Mouse (Mus musculus) brain, embryonic 18.5 days (tissue): ENCODE measurements around the gene Plxna4.

Source experiments
- DNase-seq: peaks from one replicate; pipeline ENCODE4 v3.0.0-alpha.2; 2012; ENCODE audit warnings: low read depth, low spot score

Plxna4 gene

DNA sequence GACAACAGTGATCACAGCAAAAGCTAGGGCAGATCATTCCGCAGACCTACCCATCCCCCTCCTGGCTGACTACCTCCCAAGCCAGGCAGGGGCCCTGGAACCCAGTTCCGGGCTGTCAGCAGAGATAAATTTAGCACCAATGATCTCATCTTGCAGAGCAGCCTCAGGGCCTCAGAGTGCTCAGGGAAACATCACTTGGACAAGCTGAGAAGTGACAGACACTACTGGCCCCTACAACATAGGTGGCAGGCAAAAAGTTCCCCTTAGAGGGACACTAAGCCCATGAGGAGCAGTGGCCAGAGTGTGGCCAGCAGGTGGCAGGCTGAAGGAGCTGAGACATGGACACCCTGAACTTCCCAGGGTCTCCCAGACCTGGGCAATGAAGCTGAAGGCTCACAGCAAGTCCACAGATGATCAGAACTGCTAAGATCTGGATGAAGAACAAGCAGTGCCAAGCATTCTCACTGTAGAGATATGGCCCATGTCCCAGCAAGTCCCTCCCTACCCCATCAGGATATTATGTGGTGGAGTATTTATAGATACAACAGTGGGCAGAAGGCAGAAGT is 108.7 kb downstream of the Plxna4 start:
- DNase-seq = no peak

DNA sequence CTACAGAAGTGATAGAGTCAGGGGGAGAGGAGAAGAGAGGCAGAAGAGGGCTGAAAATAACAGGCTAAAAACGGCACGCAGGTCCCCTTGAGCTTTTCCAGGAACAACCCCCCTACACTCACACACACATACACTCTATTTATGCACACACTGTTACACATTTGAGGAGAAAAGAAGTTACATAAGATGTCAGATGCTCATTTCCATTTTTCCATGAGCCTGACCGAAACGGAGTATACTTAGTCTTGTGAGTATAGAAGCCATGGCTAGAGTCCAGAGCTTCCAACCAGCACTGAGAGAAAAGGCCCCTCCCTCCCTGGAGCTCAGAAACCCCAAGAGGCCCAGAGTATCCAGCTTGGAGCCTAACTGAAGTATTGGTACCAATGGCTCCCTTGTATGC is 112.0 kb downstream of the Plxna4 start:
- DNase-seq = no peak

DNA sequence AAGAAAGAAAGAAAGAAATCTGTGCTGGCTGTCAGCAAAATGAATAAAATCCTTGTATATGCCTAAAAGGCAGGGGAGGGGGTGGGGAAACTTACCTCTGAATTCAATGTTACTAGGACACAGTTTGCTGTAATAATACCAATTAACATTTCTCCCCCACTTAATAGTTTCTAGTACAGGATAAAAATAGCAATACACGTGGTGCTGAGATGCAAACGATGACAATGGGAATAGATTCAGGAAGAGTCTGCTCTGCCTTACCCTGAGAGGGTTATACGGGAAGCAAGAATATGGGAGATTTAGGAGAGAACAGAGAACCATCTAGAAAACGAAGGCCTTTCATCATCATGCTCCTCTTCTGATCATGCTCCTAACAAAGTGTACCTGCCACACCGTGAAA is 115.9 kb downstream of the Plxna4 start:
- DNase-seq = no peak

DNA sequence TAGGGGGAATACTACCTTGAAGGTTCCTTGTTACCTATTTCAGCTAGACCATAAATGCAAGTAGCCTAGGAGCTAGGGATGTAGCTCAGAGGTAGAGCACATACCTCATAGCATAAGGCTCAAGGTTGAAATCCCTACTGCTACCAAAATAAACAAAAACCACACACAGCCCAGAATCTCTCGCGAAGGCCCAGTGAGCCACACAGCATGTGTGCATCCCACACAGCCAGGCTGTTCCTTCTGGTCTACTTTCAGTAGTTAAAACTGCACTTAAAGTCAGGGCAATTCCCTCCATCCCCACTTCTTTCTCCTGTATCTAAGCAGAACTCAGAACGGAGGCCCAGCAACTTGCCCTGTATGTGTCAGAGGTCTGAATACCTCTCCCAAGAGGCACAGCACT is 116.4 kb downstream of the Plxna4 start:
- no peak for DNase-seq

DNA sequence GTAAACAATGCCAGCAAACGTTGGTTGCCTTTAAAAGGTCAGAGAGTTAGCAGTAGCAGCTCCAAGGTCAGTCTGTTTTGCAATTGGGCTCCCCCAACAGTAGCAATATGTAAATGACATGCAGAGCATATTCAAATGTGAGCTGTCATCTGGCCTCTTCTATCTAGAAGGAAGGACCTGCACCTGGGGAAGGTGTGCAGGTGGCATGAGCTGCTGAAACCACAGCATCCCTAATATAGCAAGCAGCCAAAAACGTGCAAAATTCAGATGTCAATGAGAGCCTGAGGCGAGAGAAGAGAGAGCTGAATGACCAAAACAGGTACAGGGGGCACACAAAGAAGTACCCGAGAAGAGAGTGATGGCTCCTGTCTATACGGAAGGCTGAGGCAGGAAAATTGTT is 118.8 kb downstream of the Plxna4 start:
- DNase-seq = no peak

DNA sequence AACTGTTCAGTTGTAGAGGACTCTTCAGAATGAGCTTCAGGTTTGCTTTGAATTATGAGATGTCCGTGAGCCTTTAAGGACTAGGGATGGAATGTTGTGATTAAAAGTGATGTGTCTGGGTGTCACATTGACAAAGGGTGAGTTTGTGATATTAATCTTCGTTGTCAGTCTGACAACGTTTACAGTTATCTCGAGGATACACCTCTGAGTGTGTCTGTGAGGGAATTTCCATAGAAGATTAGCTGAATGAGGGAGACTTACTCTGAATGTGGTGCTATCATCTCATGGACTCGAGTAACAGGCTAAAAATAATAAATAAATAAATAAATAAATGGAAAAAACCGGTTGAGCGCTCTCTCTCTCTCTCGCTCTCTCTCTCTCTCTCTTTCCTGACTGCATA is 122.9 kb downstream of the Plxna4 start:
- DNase-seq = no peak

DNA sequence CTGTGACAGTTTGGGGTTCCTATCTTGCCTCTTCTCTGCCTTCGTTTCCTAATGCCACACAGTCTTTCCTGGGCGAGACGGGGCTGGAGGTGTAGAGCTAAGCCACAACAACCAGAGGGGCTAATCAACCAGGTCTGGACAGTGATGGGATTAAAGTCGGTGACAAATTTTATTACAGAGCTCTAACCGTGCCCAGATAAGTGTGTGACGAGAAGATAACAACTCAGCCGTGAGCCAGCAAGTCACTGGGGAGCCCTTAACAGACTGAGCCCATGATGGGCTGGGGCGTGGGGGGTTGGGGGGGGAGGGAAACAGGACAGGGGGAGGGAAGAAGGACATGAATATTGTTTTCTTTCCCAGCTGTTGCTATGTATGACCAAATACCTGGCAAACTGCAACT is 123.4 kb downstream of the Plxna4 start:
- DNase-seq = no peak

DNA sequence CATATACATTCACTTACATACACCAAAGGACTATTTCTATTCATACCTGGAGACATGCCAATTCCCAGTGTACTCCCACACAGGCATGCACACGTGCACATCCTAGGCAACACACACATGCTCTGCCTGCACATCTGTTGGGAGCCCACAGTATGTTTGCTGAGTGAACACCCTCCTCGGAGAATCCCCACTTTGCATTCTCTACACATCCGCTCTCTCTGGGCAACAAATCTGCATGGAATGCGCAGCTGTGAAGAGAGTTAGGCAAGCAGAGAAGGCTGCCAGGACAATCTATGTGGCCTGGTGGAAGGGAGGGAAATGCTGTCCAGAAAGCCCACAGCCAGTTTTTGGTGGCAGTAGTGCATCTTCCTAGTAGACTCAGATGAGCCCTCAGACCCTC is 123.9 kb downstream of the Plxna4 start:
- DNase-seq = peak; percentile 42

DNA sequence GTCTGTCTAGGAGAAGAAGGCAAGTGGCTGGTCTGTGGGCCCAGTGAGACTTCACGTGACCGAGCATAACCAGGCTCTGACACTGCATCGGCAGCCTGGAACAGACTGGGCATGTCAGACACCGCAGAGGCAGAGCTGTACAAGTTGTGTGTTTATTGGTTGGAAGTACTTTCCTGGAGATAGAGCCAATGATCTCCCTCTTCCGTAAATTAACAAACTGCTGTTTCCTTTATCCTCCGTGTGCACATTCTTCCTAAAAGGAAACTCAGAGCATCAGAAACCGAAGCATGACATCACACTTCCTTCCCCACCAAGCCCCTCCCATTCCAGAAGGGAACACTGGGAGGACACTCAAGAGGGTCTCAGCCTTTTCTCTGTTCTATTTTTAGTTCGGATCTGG is 127.6 kb downstream of the Plxna4 start:
- no peak for DNase-seq

DNA sequence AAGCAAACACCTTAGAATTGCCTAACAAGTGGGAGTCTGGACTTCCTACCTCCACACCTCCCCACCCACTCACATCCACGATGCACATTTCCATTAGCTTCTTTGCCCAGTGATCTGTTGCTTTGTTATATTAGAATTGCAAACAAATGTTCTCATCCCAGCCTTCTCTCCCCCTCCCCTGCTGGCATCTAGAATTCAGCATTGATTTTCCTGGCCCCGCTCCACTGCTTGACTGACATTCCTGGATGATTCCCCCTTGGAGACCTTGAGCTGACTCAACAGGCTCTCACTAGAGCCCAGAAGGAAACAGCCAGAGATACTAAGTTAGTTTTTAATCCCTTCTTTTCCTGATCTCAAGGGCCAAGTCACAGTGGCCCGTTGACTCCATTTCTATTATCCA is 131.4 kb downstream of the Plxna4 start:
- DNase-seq = no peak

DNA sequence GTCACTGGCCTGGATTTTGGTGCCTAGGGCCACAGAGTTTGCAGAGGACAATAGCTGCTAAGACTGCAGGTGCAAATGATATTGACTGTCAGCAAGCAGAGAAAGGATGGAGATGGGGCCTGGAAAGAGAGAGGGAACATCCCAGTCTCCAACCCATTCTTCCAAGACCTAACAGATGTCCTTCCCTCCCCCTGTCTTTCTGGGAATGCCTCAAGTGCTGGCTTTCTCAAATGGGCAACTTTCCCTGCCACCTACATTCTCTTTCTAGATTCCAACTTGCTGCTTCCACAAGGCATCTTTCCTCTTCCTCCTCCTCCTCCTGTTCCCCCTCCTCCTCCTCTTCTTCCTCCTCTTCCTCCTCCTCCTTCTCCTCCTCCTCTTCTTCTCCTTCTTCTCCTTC is 136.1 kb downstream of the Plxna4 start:
- DNase-seq = no peak

DNA sequence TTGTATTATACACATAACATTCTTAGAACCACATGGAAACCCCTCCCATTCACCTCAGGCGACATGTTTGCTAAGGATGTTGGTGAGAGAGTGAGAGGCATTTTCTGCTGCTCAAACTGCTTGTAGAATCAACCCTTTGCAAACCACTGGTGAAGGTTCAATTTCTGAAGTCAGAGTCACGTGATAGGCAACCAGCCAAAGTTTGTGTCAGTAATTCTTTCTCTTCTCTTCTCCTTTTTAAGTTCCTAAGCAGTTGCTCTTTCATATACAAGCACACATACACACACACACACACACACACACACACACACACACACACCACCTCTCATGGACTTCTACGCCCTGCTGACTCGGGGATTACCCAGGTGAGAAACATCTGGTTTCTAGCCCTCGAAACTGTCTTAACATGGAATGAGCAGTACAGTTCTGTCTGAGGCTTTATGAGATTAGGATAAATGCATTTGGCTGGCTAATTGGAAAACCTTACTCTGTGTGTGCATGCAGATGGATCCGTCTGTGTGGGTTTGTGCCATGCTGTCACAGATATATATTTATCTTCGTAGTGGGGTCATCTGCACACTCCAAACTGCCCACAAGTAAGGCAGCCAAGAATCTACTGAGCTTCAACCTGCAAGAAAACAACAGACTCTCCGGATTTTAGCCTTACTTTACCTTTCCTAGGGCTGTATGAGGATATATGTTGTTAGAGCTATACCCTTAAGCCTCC is 138.6 kb downstream of the Plxna4 start:
- DNase-seq = no peak

DNA sequence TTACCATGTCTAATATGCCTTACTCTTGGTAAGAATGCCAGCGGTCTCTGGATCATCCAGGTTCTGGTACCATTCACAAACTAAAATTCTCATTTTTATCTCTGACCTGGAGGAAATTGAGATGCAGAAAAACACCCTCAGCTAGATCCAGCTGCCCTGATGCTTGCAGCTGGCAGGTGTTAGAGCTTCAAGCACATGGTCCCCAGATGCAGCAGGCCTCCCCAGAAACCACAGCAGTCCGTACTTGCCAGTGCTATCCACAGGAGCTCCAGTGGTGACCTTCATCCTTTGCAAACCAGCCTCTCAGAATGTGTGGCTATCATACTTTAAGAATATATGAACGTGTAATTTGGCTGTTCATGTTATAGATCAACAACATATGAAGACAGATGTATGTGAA is 139.2 kb downstream of the Plxna4 start:
- no peak for DNase-seq

DNA sequence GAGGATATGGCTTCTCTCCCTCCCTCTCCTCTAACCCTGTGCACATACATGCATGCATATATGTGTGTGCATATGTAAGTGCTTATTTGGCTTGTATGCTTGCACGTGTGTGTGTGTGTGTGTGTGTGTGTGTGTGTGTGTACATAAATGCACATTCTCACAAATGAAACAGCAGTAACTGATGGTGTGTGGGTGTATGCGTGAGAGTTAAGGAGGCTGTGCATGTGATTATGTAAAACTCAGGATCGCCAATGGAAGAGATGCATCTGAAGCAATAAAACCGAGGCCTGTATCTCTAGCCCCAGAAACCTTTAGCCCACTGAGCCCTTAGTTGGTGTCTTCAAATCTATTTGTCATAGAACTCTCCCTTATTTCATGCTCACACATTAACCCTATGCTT is 141.7 kb downstream of the Plxna4 start:
- no peak for DNase-seq

DNA sequence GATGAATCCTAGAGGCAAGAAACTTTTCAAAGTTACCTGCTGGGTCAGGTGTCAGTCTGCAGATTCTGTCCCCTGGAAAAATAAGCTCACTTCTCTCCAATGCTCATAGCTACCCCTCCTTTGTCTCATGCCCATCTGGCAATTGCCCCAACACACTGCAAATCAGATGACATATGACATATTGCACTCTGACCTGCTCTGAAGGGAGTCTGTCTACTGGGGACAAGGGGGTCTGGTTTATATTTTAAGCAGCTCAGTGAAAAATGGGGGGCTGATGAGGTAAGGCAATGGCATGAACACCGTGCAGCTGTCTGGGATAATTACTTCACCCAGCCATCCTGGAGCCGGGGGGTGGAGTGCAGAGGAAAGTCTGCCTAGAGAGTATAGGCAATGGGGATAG is 142.7 kb downstream of the Plxna4 start:
- DNase-seq = no peak

DNA sequence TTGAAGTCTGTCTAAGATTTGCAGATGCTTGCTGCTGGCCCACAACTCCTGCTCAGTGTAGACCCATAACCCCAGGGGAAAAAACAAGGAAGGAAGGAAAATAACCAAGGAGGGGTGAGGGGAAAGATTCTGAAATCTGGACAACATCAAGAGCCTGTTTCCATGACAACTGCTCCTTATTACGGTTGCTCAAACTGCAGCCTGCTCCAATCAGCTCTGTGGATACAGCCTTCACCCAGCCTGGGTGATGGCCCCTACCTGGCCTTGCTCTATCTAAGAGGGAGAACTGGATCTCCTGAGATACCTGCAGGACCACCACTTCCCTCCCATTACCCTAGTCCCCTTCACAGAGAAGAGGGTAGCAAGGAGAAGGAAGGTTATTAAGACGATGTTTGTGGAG is 143.6 kb downstream of the Plxna4 start:
- peak; percentile 20 for DNase-seq

DNA sequence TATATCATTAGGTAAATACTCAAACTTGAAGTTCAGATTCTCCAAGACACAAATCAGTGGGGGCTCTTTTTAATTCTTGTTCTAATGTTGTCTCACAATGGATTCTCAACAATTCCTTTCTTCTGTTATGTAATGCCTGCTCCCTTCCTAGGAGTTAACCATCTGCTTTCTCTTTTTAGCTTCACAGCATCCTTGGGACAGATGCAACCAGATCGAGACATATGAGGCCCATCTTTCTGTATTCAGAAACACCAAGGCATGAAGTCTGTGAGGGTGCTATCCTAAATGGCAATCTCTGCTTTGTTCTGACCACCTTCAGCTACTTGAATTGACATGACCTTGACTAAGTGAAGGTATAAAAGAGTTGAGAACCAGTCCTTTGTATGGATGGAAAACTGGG is 144.3 kb downstream of the Plxna4 start:
- no peak for DNase-seq

DNA sequence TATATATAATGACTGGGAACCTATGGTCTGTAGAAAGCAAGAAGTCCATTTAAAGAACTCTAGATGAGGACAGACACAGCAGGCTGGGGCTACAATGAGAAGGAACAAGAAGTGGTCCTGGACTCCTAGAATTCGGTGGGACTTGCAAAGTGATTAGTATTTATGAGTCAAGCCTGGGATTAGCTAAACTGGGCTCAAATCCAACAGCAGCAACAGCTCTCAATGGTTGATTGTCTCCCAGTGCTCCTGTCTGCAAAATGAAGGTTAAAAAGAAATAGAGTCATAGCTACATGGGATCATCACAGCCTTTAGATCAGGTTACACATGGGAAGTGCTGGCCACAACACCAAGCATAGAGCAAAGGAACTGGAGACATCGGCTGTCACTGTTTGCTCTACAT is 148.6 kb downstream of the Plxna4 start:
- DNase-seq = no peak

DNA sequence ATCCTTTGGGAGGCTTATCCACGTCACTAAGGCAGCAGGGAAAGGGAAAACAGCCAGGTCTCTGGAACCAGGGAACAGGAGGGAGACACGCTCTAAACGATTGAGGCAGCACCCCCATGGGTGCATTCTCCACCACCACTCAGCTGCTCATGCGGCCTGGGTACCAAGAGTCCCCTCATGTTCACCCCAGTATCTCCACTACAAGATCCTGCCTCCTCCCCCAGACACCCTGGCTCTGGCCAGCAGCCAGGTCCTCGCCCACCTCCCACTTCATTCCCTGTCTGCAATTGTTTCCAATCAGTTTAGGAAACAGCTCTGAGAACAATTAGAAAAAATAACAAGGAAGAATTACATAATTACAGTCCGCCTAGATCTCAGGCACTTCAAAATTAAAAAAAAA is 150.8 kb downstream of the Plxna4 start:
- DNase-seq = no peak

DNA sequence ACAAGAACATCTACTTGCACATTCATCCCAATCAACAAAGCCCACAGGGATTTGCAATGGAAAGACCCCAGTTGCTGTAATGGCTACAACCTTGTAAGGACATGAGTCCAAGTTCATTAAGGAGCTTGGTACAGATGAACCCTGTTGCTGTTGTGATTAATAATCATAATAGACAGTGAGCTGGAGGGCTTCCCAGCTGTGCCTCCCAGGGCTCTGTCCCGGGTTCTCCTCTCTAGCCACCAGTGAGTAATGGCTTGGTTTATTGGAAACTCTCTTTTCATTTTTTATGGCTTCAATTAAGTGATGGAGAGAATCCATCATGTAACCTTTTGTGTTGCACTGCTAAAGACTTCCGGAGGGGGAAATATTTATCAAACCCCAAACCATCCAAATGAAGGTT is 164.9 kb downstream of the Plxna4 start:
- no peak for DNase-seq

DNA sequence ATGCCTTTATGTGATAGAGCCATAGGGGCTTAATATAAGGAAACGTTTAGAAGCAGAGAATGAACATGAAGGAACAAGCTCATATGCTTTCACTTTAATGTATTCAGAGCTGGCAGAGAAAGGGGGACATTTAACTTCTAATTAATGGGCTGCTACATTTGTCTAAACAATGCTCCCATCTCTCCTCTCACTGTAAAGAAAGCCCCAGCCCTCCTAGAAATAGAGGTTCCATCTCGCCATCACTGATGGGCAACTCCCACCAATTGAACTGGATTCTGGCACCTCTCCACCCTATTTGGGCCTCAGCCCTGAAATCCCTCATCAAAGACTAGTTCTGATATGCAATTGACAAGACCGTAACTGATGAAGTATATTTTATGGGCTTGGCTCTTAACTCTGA is 167.4 kb downstream of the Plxna4 start:
- no peak for DNase-seq

DNA sequence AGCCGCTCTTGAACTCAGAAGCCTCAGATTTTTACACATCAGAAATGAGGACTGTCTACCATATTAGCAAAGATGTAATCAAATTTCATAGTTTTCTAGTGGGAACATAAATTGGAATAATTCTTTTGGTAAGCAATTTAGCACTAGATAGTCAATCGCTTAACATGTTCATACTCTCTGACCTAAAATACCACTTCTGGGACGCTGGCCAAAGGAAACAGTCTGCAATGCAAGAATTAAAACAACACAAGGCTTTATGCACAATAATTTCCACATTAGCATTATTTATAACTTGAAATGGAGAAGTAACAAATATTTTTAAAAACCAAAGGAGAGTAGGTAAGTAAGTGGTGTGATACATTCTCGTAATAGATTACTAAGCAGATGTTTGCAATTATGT is 170.6 kb downstream of the Plxna4 start:
- no peak for DNase-seq

DNA sequence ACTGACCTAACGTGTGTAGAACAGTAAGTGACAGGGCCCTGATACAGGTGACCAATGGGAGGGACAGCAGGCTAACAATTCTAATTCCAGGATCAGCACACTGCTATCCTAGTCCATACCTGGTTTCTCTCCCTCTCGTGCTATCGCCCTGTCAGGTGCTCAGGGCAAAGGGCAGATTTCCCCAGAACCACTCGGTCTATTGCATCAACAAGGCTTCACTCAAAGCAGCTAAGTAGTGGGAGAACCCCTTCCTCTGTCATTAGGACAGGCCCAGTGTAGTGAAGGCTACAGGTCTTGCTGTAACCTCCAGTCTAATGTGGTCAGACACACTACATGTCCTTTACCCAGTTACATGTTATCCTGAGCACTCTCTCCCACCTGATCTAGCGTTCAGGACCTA is 176.7 kb downstream of the Plxna4 start:
- no peak for DNase-seq

DNA sequence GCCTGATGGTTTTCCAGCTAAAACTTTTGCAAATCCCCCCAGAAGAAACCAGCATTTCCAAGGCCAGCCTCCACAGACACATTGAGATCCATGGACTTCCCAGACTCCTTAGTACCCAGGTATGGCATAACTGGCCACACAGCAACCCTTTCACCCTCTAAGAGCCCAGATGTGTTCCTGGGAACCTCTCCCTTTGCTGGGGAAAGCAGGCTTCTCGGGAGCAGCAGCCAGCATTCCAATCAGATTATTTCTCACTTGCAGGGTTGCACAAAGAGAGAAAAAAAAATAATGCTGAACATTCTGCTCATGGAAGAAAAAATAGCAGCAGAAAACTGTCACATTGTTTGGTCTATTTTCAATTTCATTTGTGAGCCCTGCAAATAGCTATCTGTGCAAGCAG is 178.4 kb downstream of the Plxna4 start:
- no peak for DNase-seq
